Mouse (Mus musculus): Measurements from ENCODE around the gene Gm37240.

GRCm38 (mm10) chr3:84841271-84841670, 1046.0 kb downstream of the Gm37240 start:
- TF ChIP-seq CTCF (IDR thresholded peaks at IDR 0.05; ENCODE audit: control insufficient read depth, insufficient read depth, low read length) (no peak), POLR2A (IDR thresholded peaks at IDR 0.05; ENCODE audit: borderline replicate concordance, control insufficient read depth, low read depth, low read length) (no peak)
